Mouse (Mus musculus) urinary bladder, postnatal 4 days (tissue): ENCODE results near the gene Tssk1.
A peak's percentile ranks its signal among the peaks of the same experiment; 100 is the strongest.

Source experiments
- DNase-seq, 2 experiments: peaks; one replicate each; pipeline ENCODE4 v3.0.0; 2021 to 2022; ENCODE audit warnings: low spot score in 2 of 2

The Tssk1 gene

DNA sequence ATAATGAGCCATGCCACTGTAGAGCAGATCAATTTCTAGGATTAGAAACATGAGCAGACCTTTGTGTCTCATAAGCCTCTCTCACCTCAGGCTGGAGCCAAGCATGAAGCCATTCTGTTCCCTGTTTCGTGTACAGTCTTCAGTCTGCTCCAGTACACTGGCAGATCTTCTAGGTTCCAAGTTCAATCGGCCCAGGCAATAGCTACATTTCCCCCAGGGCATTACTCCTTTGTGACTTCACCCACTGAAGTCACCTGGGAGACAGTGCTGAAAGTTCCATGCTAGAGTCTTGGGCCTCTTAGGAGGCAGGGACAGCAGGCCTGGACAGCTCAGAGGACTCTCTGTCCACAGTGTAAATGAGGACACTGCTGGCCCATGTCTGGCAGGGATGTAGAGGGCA lies at the start of gene Tssk1:
Gene Tssk1 (plus strand): TSS at position 301 of the 400 bp plus-strand sequence.
- DNase-seq = no peak

- DNase-seq = no peak
Observed at GRCm38 (mm10) chr16:17848431-17848830, 45.6 kb upstream of the Tssk1 start.

- DNase-seq = no peak
Observed at GRCm38 (mm10) chr16:17848928-17849327, 45.1 kb upstream of the Tssk1 start.

DNA sequence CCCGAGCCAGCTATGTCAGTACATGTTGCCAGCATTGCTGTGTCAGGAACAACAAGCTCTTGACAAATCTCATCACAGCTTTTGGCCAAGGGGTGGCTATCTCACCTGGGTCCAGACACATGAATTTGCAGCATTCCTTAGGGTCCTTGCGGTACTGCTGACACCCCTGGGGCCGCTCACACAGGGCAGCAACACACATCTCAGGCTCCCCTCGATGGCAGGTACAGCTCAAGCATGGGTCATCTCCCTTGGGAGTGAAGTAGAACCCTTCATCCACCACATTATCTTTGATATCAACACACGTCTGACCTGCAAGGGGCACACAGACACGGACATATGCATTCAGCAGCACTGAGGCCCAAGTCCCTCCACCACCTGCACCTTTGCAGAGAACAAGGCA lies 44.5 kb upstream of the Tssk1 start:
- DNase-seq = no peak

GRCm38 (mm10) chr16:17851331-17851730 lies 42.7 kb upstream of the Tssk1 start:
- no peak for DNase-seq

GRCm38 (mm10) chr16:17851860-17852259 lies 42.2 kb upstream of the Tssk1 start:
- no peak for DNase-seq

- no peak for DNase-seq
Observed at GRCm38 (mm10) chr16:17853263-17853662, 40.8 kb upstream of the Tssk1 start.

GRCm38 (mm10) chr16:17857157-17857556 lies 36.9 kb upstream of the Tssk1 start:
- no peak for DNase-seq

- no peak for DNase-seq
Observed at GRCm38 (mm10) chr16:17858592-17858991, 35.4 kb upstream of the Tssk1 start.

DNA sequence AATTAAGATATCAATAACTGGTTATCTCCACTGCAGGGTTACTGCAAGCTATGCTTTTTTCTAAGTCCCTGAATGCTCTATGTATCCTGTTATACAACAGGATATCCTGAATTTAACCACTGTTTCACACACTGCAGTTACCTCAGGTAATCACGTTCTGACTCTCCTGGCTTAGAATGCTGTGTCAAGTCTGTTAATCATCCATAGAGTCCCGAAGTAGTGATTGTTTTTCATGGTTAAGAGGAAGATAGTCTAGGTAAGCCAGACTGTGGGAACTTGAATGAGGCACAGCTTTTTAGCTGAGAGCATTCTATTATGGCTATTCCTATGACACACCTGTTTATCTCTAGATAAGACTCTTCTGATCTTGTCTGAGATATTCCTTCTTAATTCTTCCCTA lies 28.7 kb upstream of the Tssk1 start:
- no peak for DNase-seq

DNA sequence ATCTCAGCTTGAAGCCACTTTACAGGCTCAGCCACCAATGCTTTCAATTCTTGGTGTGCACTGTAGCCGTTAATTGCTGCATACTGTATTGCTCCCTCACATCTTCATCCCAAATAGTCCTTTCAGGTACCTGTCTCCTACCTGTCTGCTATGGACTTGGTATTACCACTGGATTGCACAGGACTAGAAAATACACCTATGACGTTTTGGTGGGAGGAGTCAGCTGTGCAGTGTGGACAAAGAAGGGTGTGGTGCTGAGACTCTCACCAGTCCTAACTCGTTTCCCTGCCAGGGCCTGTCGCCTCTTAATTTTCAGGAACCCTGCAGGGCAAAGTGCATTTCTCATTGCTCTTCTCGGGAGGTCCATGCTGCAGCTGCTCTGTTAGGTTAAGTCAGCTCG lies 28.3 kb upstream of the Tssk1 start:
- DNase-seq = no peak

DNA sequence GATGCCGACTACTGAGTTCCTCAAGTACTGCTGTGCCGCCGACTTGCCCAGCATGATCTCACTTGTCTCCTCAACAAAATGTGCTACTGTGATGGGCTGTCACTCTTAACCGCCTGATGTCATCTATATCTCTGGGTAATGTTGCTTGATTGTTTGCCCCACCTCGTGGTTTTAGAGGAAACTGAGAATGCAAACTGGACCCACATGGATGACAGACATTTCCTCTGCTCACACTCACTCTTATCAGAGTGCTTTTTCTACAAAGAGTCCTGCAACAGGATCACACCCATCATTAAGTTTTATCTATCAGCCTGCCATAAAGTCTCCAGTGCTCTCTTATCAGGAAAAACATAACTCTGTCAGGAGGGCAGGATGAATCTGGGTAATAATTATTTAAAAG lies 22.8 kb upstream of the Tssk1 start:
- no peak for DNase-seq

DNA sequence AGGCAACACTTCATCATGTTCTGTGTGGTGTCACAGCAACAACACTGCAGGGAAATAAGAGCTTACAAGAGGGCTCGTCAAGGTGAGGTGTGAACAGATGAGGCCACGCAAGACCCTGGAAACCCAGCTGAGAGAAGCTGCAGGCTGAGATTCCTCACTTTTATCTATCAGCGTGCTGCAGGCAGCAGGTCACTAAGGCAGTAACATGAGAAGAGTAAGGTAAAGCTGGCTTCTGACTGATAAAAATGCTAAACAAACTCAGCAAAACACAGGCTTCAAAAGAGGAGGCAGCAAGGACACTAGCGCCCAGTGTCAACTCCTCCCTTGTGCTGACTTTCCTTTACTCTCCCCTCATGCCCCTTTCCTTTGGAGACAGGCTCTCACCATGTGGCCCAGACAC lies 21.0 kb upstream of the Tssk1 start:
- no peak for DNase-seq

DNA sequence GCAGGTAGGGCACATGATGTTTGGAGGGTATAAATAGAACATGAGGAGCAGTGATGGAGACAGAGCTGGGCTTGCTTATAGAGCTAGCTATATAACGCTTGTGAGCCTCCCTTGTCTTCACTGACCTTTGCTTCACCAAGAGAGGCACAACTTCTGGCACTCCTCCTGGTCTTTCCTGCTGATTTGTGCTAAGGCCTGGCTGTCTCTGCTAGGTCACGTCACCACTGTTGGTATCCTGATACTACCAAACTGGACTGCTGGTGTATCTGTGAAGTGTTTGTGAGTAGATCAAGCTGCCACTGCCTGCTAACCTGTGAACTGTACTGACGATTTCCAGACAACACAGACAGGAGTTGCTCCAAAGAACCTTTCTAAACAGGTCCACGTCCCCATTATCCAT lies 18.8 kb upstream of the Tssk1 start:
- no peak for DNase-seq

- no peak for DNase-seq
Observed at GRCm38 (mm10) chr16:17876096-17876495, 17.9 kb upstream of the Tssk1 start.

DNA sequence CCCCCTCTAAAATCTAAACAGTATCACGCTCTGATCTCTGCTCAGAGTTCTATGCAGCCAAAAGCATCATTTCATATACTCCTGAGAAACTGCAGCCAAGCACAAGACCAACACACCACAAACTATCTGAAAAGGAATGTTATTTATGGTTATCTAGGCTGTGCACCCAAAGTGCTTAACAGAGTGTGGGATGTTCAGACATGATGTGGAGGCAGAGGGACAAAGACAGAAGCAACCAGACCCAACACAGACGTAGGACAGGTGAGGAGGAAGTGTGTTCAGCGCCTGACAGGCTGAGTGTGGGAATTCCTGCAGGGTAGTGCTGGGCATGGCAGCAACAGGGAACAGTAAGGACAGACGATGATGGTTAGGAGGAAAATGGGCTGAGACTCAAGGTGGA lies 14.5 kb upstream of the Tssk1 start:
- no peak for DNase-seq

GRCm38 (mm10) chr16:17882196-17882595 lies 11.8 kb upstream of the Tssk1 start:
- DNase-seq = no peak

DNA sequence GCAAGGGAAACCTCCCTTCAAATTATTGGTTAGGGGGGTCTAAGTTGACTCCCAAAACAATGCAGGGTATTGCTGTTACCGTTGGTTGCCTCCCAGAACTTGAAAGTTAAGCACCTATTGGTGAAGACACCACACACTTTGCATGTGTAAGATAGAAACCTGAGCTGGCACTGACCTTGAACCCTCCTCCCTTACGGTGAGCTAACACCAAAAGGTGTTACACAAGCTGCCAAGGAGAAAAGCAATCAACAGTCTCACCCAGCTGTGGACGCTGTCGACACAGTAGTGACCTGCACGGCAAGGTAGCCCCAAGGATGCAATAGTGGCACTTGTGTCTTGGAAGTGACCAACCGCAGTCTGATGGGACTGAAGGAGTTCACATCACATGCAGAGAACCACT lies 9.9 kb upstream of the Tssk1 start:
- DNase-seq = no peak

GRCm38 (mm10) chr16:17889689-17890341 lies 4.2 kb upstream of the Tssk1 start:
- DNase-seq = no peak

GRCm38 (mm10) chr16:17890342-17890727 lies 3.7 kb upstream of the Tssk1 start:
- DNase-seq = no peak

DNA sequence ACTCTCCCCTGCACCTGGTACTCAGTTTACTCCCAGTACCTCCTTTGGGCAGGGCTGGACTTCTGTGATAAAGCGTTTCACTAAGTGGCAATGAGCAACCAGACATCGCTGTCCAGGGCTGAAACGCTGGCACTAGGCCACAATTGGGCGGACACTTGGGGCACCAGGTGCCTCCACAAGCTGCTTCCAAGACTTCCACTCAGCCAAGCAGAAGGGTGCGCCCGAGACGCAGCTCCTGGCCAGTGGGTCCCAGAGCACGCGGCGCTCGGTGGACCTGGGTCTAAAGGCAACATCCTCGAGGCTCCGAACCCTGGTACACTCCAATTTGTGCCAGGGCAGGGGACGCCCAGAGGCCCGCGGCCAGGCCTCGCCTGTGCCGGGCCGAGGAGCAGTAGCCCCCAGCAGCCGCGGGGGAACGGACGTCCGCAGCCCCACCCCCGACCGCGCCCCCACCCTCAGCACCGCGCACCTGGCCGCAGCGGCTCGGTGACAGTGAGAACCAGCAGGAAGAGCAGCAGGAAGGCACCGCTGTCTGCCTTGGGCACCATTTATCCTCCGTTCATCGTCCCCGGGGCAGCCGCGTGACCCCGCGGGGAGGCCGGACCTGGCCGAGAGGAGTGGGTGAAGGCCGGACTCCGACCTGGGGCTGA lies 3.0 kb upstream of the Tssk1 start:
- DNase-seq = peak; percentile 53 to 78

DNA sequence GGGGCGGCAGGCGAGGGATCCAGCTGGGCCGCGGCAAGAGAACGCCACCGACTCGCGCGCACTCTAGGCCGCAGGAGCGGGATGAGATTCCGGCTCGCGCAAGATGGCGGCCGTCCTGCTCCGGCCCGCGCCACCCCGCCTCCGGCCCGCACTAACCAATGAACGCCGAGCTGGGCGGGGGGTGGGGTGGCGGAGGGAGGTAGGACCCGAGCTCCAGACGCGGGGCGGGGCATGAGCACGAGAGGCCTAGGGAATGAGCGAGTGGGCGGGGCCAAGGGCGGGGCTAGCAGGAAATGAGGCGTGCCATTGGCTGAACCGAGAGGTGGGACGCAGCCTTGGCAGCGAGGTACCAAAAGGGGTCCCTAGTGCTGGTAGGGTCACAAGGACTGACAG lies 2.5 kb upstream of the Tssk1 start, which contains the start of gene Gm20518:
Gene Gm20518 (minus strand): TSS at position 105 of the 393 bp plus-strand sequence.
- DNase-seq = peak; percentile 98 to 100

- no peak for DNase-seq
Observed at GRCm38 (mm10) chr16:17892606-17893005, 1.4 kb upstream of the Tssk1 start.

DNA sequence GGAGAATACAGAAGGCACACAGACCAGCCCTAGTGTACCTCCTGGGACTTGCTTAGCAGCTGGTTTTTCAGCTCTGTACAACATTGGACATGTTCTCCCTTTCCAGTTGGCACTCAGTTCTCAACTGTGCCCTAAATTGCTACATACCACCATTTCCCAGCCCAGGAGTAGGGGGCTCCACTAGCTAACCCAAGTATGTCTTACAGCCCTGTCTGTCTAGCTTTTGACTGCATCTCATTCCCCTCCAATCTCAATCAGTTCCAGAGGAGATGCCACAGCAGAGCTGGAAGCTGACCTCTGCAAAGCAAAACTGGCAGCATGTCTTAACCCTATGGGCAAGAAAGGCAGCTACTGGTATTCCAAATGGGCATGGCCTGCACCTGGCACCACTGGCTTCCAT lies 2.1 kb downstream of the Tssk1 start:
- DNase-seq = no peak
